ENCODE assay signal across 1 mouse cellular context in genomic region chr19:55055634-55056269, GRCm38 (mm10).
TF ChIP-seq lines count a peak whose summit lies in the region.

No protein-coding gene starts in this region.

TF ChIP-seq in CH12.LX, 34 proteins besides CTCF, POLR2A, EP300 and RAD21 (continued from another document):
- TF ChIP-seq MAZ (IDR thresholded peaks at IDR 0.05; ENCODE audit: low read depth, low read length) (no peak), CHD2 (IDR thresholded peaks at IDR 0.05; ENCODE audit: low read length) (no peak)
